Mouse (Mus musculus): ENCODE measurements around the gene Adamts5.

GRCm38 (mm10) chr16:85819808-85820458 is 81.7 kb downstream of the Adamts5 start:
- TF ChIP-seq GATA1 (IDR thresholded peaks at IDR 0.05; ENCODE audit: borderline replicate concordance, low read length) (no peak), FLI1 (IDR thresholded peaks at IDR 0.05; ENCODE audit: low read length) (no peak)
